Mouse (Mus musculus) hindbrain, embryonic 11.5 days (tissue): ENCODE measurements around the gene Adgrd1. TPM values are rescaled to one million over a fixed set of nuclear protein-coding genes. Genes with fewer than 3 reads are reported as not detected.

Experiments used
- ATAC-seq: fragments of 200-750 bp; cut with Nextera tagmentation; 2 replicates; pipeline ENCODE4 v1.8.0; 2017; ENCODE audit warnings: mild to moderate bottlenecking, moderate TSS enrichment, moderate library complexity; ENCODE audit not compliant: low FRiP score
- DNase-seq: peaks from one replicate; pipeline ENCODE4 v3.0.0-alpha.2; 2015; ENCODE audit warnings: low spot score
- H3K27ac ChIP-seq: fragments of 300-500 bp; sonication (generic); 2 replicates; pipeline ENCODE4 v1.5.1; 2014; ENCODE audit warnings: mild to moderate bottlenecking, low read depth, low read length
- H3K27me3 ChIP-seq: fragments of 300-500 bp; sonication (generic); 2 replicates; pipeline ENCODE4 v1.6.1; 2014; ENCODE audit warnings: mild to moderate bottlenecking, low read length, moderate library complexity, mixed read lengths; ENCODE audit not compliant: control insufficient read depth, insufficient read depth
- H3K36me3 ChIP-seq: fragments of 300-500 bp; sonication (generic); 2 replicates; pipeline ENCODE4 v1.6.1; 2014; ENCODE audit warnings: mild to moderate bottlenecking, low read length, moderate library complexity, mixed read lengths; ENCODE audit not compliant: control insufficient read depth, insufficient read depth
- H3K4me1 ChIP-seq: fragments of 300-500 bp; sonication (generic); replicated peaks from 2 replicates; pipeline ENCODE4 v1.6.1; 2014; ENCODE audit warnings: low read length, mixed read lengths; ENCODE audit not compliant: control insufficient read depth, insufficient read depth
- H3K4me2 ChIP-seq: fragments of 300-500 bp; sonication (generic); replicated peaks from 2 replicates; pipeline ENCODE4 v1.6.1; 2014; ENCODE audit warnings: mild to moderate bottlenecking, low read depth, low read length
- H3K4me3 ChIP-seq: fragments of 300-500 bp; sonication (generic); 2 replicates; pipeline ENCODE4 v1.5.1; 2014; ENCODE audit warnings: low read depth, low read length
- H3K9ac ChIP-seq: fragments of 300-500 bp; sonication (generic); 2 replicates; pipeline ENCODE4 v1.6.1; 2014; ENCODE audit warnings: low read depth, low read length
- H3K9me3 ChIP-seq: fragments of 300-500 bp; sonication (generic); 2 replicates; pipeline ENCODE4 v1.6.1; 2016; ENCODE audit warnings: low read length; ENCODE audit not compliant: control insufficient read depth
- WGBS: fragments of 180-500 bp; shearing (Covaris S2); extraction: QIAGEN DNeasy Blood & Tissue Kit; methylation state at CpG from one replicate; pipeline ENCODE4 v1.1.7; 2014; 5-methylcytosine and 5-hydroxymethylcytosine counted together
- polyA plus RNA-seq: library from polyadenylated mRNA; unstranded; fragments of >200 nt; fragmentation: Nextera tagmentation; extraction: Ambion mirVana; gene quantifications from 2 replicates; pipeline ENCODE4 v1.2.1, GENCODE M21; 2014

The Adgrd1 gene
- polyA plus RNA-seq, 1 experiment from 2014 or later = 0.05 TPM

GRCm38 (mm10) chr5:129177697-129178511, 81.4 kb downstream of the Adgrd1 start:
- Histone ChIP-seq H3K4me1 (no peaks in the 10 kb centered on the region), H3K27me3 (no peaks in the 10 kb centered on the region; the same call in 1 of the 2 replicates), H3K9me3 (no peaks in the 10 kb centered on the region), H3K4me3 (no peak overlapping the region), H3K27ac (no peak overlapping the region), H3K36me3 (no peaks in the 10 kb centered on the region), H3K4me2 (no peak overlapping the region), H3K9ac (no peak overlapping the region)
- ATAC-seq = peak; percentile 59; the same call in 1 of the 2 replicates
- 52% methylated on average over 14 of the region's 14 CpGs for WGBS
- peak; percentile 93 for DNase-seq

- Histone ChIP-seq H3K27ac (no peak overlapping the region), H3K4me3 (no peak overlapping the region), H3K36me3 (no peaks in the 10 kb centered on the region), H3K9ac (no peak overlapping the region), H3K4me2 (no peak overlapping the region), H3K27me3 (no peaks in the 10 kb centered on the region; the same call in 1 of the 2 replicates), H3K9me3 (no peaks in the 10 kb centered on the region), H3K4me1 (no peaks in the 10 kb centered on the region)
- no peak for DNase-seq
- no peak for ATAC-seq
- WGBS = 88% methylated on average over 6 of the region's 6 CpGs
These were observed 82.8 kb downstream of the Adgrd1 start for GRCm38 (mm10) chr5:129179356-129179755.

GRCm38 (mm10) chr5:129179995-129180714, 83.6 kb downstream of the Adgrd1 start:
- Histone ChIP-seq H3K9ac (no peak overlapping the region), H3K36me3 (no peaks in the 10 kb centered on the region), H3K4me1 (no peaks in the 10 kb centered on the region), H3K27me3 (no peaks in the 10 kb centered on the region; the same call in 1 of the 2 replicates), H3K4me3 (no peak overlapping the region), H3K9me3 (no peaks in the 10 kb centered on the region), H3K27ac (no peak overlapping the region), H3K4me2 (no peak overlapping the region)
- 86% methylated on average over 17 of the region's 17 CpGs for WGBS
- DNase-seq (no peak), ATAC-seq (no peak)

- H3K4me3 ChIP-seq = no peak overlapping the region
- H3K4me1 ChIP-seq = no peaks in the 10 kb centered on the region
- no peaks in the 10 kb centered on the region for H3K9me3 ChIP-seq
- WGBS = 87% methylated on average over 13 of the region's 13 CpGs
- no peak for ATAC-seq
- no peaks in the 10 kb centered on the region; the same call in 1 of the 2 replicates for H3K27me3 ChIP-seq
- H3K36me3 ChIP-seq = no peaks in the 10 kb centered on the region
- no peak overlapping the region for H3K27ac ChIP-seq
- no peak for DNase-seq
- no peak overlapping the region for H3K4me2 ChIP-seq
- no peak overlapping the region for H3K9ac ChIP-seq
These were observed 84.2 kb downstream of the Adgrd1 start for GRCm38 (mm10) chr5:129180715-129181228.

GRCm38 (mm10) chr5:129181450-129181849, 84.9 kb downstream of the Adgrd1 start:
- DNase-seq = no peak
- Histone ChIP-seq H3K36me3 (no peaks in the 10 kb centered on the region), H3K9me3 (no peaks in the 10 kb centered on the region), H3K9ac (no peak overlapping the region), H3K27ac (no peak overlapping the region), H3K4me1 (no peaks in the 10 kb centered on the region), H3K4me2 (no peak overlapping the region), H3K4me3 (no peak overlapping the region), H3K27me3 (no peaks in the 10 kb centered on the region; the same call in 1 of the 2 replicates)
- 71% methylated on average over 5 of the region's 5 CpGs for WGBS
- ATAC-seq = no peak

- no peaks in the 10 kb centered on the region for H3K9me3 ChIP-seq
- 45% methylated on average over 8 of the region's 8 CpGs for WGBS
- no peak overlapping the region for H3K9ac ChIP-seq
- H3K27ac ChIP-seq = no peak overlapping the region
- no peak overlapping the region for H3K4me3 ChIP-seq
- no peaks in the 10 kb centered on the region for H3K4me1 ChIP-seq
- H3K4me2 ChIP-seq = no peak overlapping the region
- DNase-seq (no peak), ATAC-seq (no peak)
- no peaks in the 10 kb centered on the region; the same call in 1 of the 2 replicates for H3K27me3 ChIP-seq
- no peaks in the 10 kb centered on the region for H3K36me3 ChIP-seq
These were observed 86.0 kb downstream of the Adgrd1 start for GRCm38 (mm10) chr5:129182554-129182953.

- ATAC-seq = no peak
- Histone ChIP-seq H3K9ac (no peak overlapping the region), H3K36me3 (no peaks in the 10 kb centered on the region), H3K4me2 (no peak overlapping the region), H3K9me3 (no peaks in the 10 kb centered on the region), H3K4me1 (no peaks in the 10 kb centered on the region), H3K27me3 (no peaks in the 10 kb centered on the region), H3K4me3 (no peak overlapping the region), H3K27ac (no peak overlapping the region)
- 12% methylated on average over 2 of the region's 2 CpGs for WGBS
- DNase-seq = peak; percentile 54
These were observed 89.7 kb downstream of the Adgrd1 start for GRCm38 (mm10) chr5:129186260-129186659.

GRCm38 (mm10) chr5:129186926-129187325, 90.4 kb downstream of the Adgrd1 start:
- Histone ChIP-seq H3K4me1 (no peaks in the 10 kb centered on the region), H3K4me3 (no peak overlapping the region), H3K4me2 (no peak overlapping the region), H3K27me3 (no peaks in the 10 kb centered on the region), H3K36me3 (no peaks in the 10 kb centered on the region), H3K9ac (no peak overlapping the region), H3K27ac (no peak overlapping the region), H3K9me3 (no peaks in the 10 kb centered on the region)
- ATAC-seq = no peak
- no peak for DNase-seq
- 82% methylated on average over 7 of the region's 7 CpGs for WGBS
